Mouse (Mus musculus): ENCODE results near the gene Scimp. TPM values are rescaled to one million over a fixed set of nuclear protein-coding genes. Genes with fewer than 3 reads are reported as not detected.
"Not testable (repeated sequence)": the region's sequence is repeated elsewhere in the genome, so short reads cannot be mapped to it uniquely, and the experiment has no call there.

Scimp gene
- total and polyA plus RNA-seq, 3 experiments = 0.27 to 0.84 (median 0.70) TPM

DNA sequence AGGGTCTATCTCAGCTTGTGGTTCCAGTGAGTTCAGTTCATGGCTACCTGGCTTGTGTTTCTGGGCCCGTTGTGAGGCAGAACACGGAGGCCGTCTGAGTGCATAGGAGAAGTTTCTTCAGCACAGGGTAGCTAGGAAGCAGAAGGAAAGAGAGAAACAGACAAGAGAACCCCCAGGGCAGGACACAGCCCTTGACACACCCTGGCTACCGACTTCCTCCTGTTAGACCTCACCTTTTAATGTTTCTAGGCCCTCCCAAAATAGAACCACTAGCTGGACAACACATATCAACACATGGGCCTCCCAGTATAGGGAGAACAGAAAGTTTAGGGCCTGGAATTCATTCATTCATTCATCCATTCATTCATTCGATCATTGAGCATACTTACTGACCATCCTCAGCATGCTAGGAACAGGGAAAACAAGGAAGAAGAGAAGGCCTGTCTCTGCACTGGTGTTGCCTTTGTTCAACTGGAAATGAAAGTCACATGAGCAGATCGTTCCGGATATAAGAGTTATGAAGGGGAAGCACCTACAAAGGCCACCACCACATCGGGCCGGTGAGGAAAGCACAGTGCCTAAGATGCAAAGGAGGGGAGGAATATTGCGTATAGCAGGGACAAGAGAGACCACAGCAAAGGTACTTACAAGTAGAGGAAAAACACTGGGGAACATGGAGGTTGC lies 23.3 kb downstream of the Scimp start:
- Histone ChIP-seq H3K4me3 (no peak overlapping the region), H3K36me3 (ENCODE audit: control insufficient read depth, insufficient read depth, low read length) (no peaks in the 10 kb centered on the region), H3K4me1 (ENCODE audit: control insufficient read depth, insufficient read depth, low read length) (peaks cover 3% of the 10 kb centered on the region), H3K79me2 (replicated peaks; ENCODE audit: control insufficient read depth, insufficient read depth, low read length) (no peaks in the 10 kb centered on the region), H3K27ac (no peak overlapping the region), H3K27me3 (ENCODE audit: control insufficient read depth, insufficient read depth, low read length) (no peaks in the 10 kb centered on the region), H3K9ac (ENCODE audit: low read depth, low read length) (no peak overlapping the region)
- 78% methylated on average over 10 of the region's 10 CpGs for WGBS
- no peak for DNase-seq
- intact Hi-C loops (cut with DNase I) = no loop called here
- no peak for TF ChIP-seq CTCF (IDR thresholded peaks at IDR 0.05)
- TF ChIP-seq POLR2A (IDR thresholded peaks at IDR 0.05; ENCODE audit: insufficient read depth, low read depth, low read length) = no peak
- TF ChIP-seq EP300 (IDR thresholded peaks at IDR 0.05; ENCODE audit: insufficient read depth, low read depth, low read length) = no peak

DNA sequence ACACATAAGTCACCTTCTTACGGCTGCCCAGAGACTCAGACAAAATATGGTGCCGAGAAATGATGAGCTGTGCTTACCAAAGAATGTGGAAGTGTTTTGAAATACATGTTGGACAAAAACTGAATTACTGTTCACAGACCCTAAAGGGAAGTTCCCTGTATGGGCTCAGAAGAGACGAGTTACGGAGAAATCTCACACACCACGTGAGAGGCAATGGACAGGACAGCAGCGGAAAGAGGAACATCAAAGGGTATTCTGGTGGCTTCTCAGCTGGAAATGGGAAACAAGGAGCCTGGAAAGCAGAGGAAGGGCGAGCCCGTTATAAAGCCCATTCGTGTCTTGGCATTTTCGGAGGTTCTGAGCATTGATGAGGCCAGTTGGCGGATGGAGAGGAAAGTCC lies 25.3 kb downstream of the Scimp start:
- H3K27ac ChIP-seq = no peak overlapping the region
- DNase-seq = peak in 1 of 2 experiments; percentile 32
- TF ChIP-seq CTCF (IDR thresholded peaks at IDR 0.05) (no peak), POLR2A (IDR thresholded peaks at IDR 0.05; ENCODE audit: insufficient read depth, low read depth, low read length) (no peak), EP300 (IDR thresholded peaks at IDR 0.05; ENCODE audit: insufficient read depth, low read depth, low read length) (no peak)
- 64% methylated on average over 11 of the region's 11 CpGs for WGBS
- no peaks in the 10 kb centered on the region for H3K36me3 ChIP-seq (ENCODE audit: control insufficient read depth, insufficient read depth, low read length)
- H3K9ac ChIP-seq (ENCODE audit: low read depth, low read length) = no peak overlapping the region
- H3K79me2 ChIP-seq (replicated peaks; ENCODE audit: control insufficient read depth, insufficient read depth, low read length) = no peaks in the 10 kb centered on the region
- H3K4me3 ChIP-seq = no peak overlapping the region
- H3K4me1 ChIP-seq (ENCODE audit: control insufficient read depth, insufficient read depth, low read length) = peaks cover 3% of the 10 kb centered on the region
- H3K27me3 ChIP-seq (ENCODE audit: control insufficient read depth, insufficient read depth, low read length) = no peaks in the 10 kb centered on the region
- intact Hi-C loops (cut with DNase I) = no loop called here

DNA sequence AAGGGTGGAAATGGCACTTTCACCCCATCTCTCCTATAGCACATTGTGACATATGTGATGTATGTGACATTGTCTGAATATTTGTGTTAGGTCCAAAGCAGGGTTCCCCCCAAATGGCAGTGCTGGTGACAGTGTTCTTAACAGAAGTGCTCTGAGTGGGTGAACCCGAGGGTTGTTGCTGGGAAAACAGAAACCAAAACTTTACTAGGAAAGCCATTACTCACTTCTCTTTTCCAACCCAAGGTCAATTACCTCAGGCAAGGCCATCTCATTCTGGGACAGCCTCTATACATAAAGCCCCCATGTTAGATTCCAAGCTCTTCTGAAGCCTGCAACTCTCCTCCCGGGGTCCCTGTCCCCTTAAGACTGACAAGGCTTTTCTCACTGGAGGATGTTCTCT lies 26.5 kb downstream of the Scimp start:
- H3K9ac ChIP-seq (ENCODE audit: low read depth, low read length) = no peak overlapping the region
- no peaks in the 10 kb centered on the region for H3K79me2 ChIP-seq (replicated peaks; ENCODE audit: control insufficient read depth, insufficient read depth, low read length)
- 42% methylated on average over 2 of the region's 2 CpGs for WGBS
- no peak overlapping the region for H3K27ac ChIP-seq
- H3K36me3 ChIP-seq (ENCODE audit: control insufficient read depth, insufficient read depth, low read length) = no peaks in the 10 kb centered on the region
- H3K4me1 ChIP-seq (ENCODE audit: control insufficient read depth, insufficient read depth, low read length) = peaks cover 3% of the 10 kb centered on the region
- no peak overlapping the region for H3K4me3 ChIP-seq
- DNase-seq = no peak
- intact Hi-C loops (cut with DNase I) = no loop called here
- no peaks in the 10 kb centered on the region for H3K27me3 ChIP-seq (ENCODE audit: control insufficient read depth, insufficient read depth, low read length)
- TF ChIP-seq EP300 (IDR thresholded peaks at IDR 0.05; ENCODE audit: insufficient read depth, low read depth, low read length) = no peak
- no peak for TF ChIP-seq POLR2A (IDR thresholded peaks at IDR 0.05; ENCODE audit: insufficient read depth, low read depth, low read length)
- TF ChIP-seq CTCF (IDR thresholded peaks at IDR 0.05) = no peak

DNA sequence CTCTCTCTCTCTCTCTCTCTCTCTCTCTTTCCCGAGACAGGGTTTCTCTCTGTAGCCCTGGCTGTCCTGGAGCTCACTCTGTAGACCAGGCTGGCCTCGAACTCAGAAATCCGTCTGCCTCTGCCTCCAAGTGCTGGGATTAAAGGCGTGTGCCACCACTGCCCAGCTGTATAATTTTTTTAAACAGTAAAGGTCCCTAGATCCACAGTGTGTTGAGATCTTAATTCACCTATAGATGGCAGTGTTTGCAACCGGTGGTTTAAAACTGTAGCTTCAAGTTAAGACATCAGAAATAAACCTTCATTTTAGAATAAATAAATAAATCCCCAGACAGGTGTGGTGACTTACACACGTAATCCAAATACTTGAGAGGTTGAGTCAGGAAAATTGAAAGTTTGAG lies 34.3 kb downstream of the Scimp start:
- H3K4me3 ChIP-seq; H3K36me3 ChIP-seq (ENCODE audit: control insufficient read depth, insufficient read depth, low read length); H3K4me1 ChIP-seq (ENCODE audit: control insufficient read depth, insufficient read depth, low read length); H3K27ac ChIP-seq; H3K9ac ChIP-seq (ENCODE audit: low read depth, low read length); H3K79me2 ChIP-seq (replicated peaks; ENCODE audit: control insufficient read depth, insufficient read depth, low read length); H3K27me3 ChIP-seq (ENCODE audit: control insufficient read depth, insufficient read depth, low read length); DNase-seq; intact Hi-C loops (cut with DNase I): not testable (repeated sequence)
- 24% methylated on average over 6 of the region's 6 CpGs for WGBS
- TF ChIP-seq CTCF (IDR thresholded peaks at IDR 0.05) = peak; percentile 75

DNA sequence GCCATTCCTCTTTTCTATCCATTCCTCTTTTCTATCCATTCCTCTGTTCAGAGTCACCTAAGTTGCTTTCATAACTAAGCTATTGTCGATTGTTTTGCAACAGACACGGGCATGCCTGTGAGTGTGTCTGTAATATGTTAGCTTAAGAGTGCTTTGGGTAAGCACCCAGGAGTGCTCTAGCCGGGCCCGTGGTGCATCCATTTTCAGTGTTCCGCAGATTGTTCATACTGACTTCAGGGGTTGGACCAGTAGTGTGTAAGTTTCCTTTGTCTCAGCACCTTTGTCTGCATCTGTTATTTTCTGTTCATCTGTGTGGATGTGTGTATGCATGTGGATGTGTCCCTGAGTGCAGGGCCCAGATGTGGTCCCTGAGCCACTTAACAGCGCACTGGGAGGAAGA lies 34.8 kb downstream of the Scimp start:
- H3K4me3 ChIP-seq = no peak overlapping the region
- no peaks in the 10 kb centered on the region for H3K27me3 ChIP-seq (ENCODE audit: control insufficient read depth, insufficient read depth, low read length)
- no peaks in the 10 kb centered on the region for H3K79me2 ChIP-seq (replicated peaks; ENCODE audit: control insufficient read depth, insufficient read depth, low read length)
- no peaks in the 10 kb centered on the region for H3K36me3 ChIP-seq (ENCODE audit: control insufficient read depth, insufficient read depth, low read length)
- TF ChIP-seq CTCF (IDR thresholded peaks at IDR 0.05) (no peak), POLR2A (IDR thresholded peaks at IDR 0.05; ENCODE audit: insufficient read depth, low read depth, low read length) (no peak), EP300 (IDR thresholded peaks at IDR 0.05; ENCODE audit: insufficient read depth, low read depth, low read length) (no peak)
- H3K9ac ChIP-seq (ENCODE audit: low read depth, low read length) = no peak overlapping the region
- intact Hi-C loops (cut with DNase I) = loop anchor here (1.0 kb wide), 1 partner anchor 38 kb away; no protein-coding TSS in a partner anchor
- 63% methylated on average over 6 of the region's 6 CpGs for WGBS
- H3K27ac ChIP-seq = no peak overlapping the region
- DNase-seq = no peak
- H3K4me1 ChIP-seq (ENCODE audit: control insufficient read depth, insufficient read depth, low read length) = peaks cover 2% of the 10 kb centered on the region; the same call in 1 of the 2 replicates

DNA sequence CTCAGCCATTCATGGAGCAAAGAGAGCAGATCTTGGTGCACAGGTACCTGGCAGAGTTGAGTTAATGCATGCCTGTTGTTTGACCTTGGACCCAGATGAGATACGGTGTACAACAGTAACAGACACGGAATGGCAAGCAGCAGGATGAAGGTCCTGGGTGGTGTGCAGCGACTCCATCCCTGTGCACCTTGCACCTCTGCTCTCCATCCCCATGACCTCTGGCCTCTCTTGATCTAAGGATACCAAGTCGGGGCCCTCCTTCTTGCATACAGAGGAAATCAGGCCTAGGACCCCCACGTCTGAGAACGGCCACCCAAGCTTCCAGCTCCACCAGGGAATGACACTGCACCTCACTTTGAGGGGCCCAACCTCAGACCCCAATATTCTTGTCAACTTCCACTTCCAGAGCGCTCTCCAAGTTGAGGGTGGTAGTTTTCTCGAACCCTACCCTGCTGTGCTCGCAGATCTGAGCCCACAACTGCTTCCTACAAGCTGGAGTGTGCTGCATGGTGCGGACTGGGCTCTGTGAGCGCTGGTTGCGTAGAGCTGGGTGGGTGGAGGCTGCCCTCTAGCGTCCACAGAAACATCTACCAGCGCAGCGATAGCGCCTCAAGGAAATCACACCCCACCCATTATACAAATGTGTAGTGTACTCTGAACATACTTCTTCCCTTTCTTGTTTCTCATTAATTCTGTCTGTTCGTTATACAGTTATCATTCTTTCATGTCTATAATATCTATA lies 35.4 kb downstream of the Scimp start:
- Histone ChIP-seq H3K27ac (no peak overlapping the region), H3K27me3 (ENCODE audit: control insufficient read depth, insufficient read depth, low read length) (no peaks in the 10 kb centered on the region), H3K4me3 (no peak overlapping the region), H3K79me2 (replicated peaks; ENCODE audit: control insufficient read depth, insufficient read depth, low read length) (no peaks in the 10 kb centered on the region), H3K9ac (ENCODE audit: low read depth, low read length) (no peak overlapping the region), H3K4me1 (ENCODE audit: control insufficient read depth, insufficient read depth, low read length) (peaks cover 2% of the 10 kb centered on the region; the same call in 1 of the 2 replicates), H3K36me3 (ENCODE audit: control insufficient read depth, insufficient read depth, low read length) (no peaks in the 10 kb centered on the region)
- DNase-seq = peak; percentile 74 to 77
- intact Hi-C loops (cut with DNase I) = loop anchor here (1.0 kb wide), 1 partner anchor 38 kb away; no protein-coding TSS in a partner anchor
- TF ChIP-seq CTCF (IDR thresholded peaks at IDR 0.05) (peak; percentile 93), EP300 (IDR thresholded peaks at IDR 0.05; ENCODE audit: insufficient read depth, low read depth, low read length) (peak; percentile 92), POLR2A (IDR thresholded peaks at IDR 0.05; ENCODE audit: insufficient read depth, low read depth, low read length) (no peak)
- WGBS = 26% methylated on average over 17 of the region's 17 CpGs
